Mouse (Mus musculus) lung, postnatal 0 days (tissue): ENCODE data around the gene Ptprt. TPM values are rescaled to one million over a fixed set of nuclear protein-coding genes. Genes with fewer than 3 reads are reported as not detected.

Experiments used
- ATAC-seq: fragments of 200-750 bp; cut with Nextera tagmentation; 2 replicates; pipeline ENCODE4 v1.8.0; 2017; ENCODE audit warnings: moderate library complexity
- DNase-seq: peaks from one replicate; pipeline ENCODE4 v3.0.0-alpha.2; 2016; ENCODE audit warnings: low spot score
- H3K27ac ChIP-seq: fragments of 300-500 bp; sonication (generic); 2 replicates; pipeline ENCODE4 v1.5.1; 2014; ENCODE audit warnings: antibody characterized with exemption, mild to moderate bottlenecking, low read length, mixed read lengths
- H3K27me3 ChIP-seq: fragments of 300-500 bp; sonication (generic); replicated peaks from 2 replicates; pipeline ENCODE4 v1.6.1; 2014; ENCODE audit warnings: low read length, mixed read lengths; ENCODE audit not compliant: insufficient read depth
- H3K36me3 ChIP-seq: fragments of 300-500 bp; sonication (generic); 2 replicates; pipeline ENCODE4 v1.6.1; 2014; ENCODE audit warnings: low read length, mixed read lengths; ENCODE audit not compliant: insufficient read depth
- H3K4me1 ChIP-seq: fragments of 300-500 bp; sonication (generic); 2 replicates; pipeline ENCODE4 v1.6.1; 2014; ENCODE audit warnings: antibody characterized with exemption, low read depth, low read length, mixed read lengths; ENCODE audit not compliant: insufficient read depth
- H3K4me2 ChIP-seq: fragments of 300-500 bp; sonication (generic); replicated peaks from 2 replicates; pipeline ENCODE4 v1.6.1; 2014; ENCODE audit warnings: low read depth, mild to moderate bottlenecking, low read length, moderate library complexity, mixed read lengths
- H3K4me3 ChIP-seq: fragments of 300-500 bp; sonication (generic); 2 replicates; pipeline ENCODE4 v1.5.1; 2014; ENCODE audit warnings: low read depth, low read length
- H3K9ac ChIP-seq: fragments of 300-500 bp; sonication (generic); replicated peaks from 2 replicates; pipeline ENCODE4 v1.6.1; 2014; ENCODE audit warnings: low read depth, mild to moderate bottlenecking
- H3K9me3 ChIP-seq: fragments of 300-500 bp; sonication (generic); 2 replicates; pipeline ENCODE4 v1.6.1; 2016; ENCODE audit warnings: low read length, mixed read lengths
- CTCF ChIP-seq: IDR thresholded peaks from 2 replicates; pipeline ENCODE4 v1.5.1; 2016; ENCODE audit warnings: antibody characterized with exemption, mild to moderate bottlenecking
- EP300 ChIP-seq: IDR thresholded peaks from 2 replicates; pipeline ENCODE4 v1.6.1; 2016; ENCODE audit warnings: antibody characterized with exemption, mild to moderate bottlenecking, control low read depth
- WGBS: fragments of 180-500 bp; shearing (Covaris S2); extraction: QIAGEN DNeasy Blood & Tissue Kit; methylation state at CpG from one replicate; pipeline ENCODE4 v1.1.7; 2014; 5-methylcytosine and 5-hydroxymethylcytosine counted together
- polyA plus RNA-seq: library from polyadenylated mRNA; unstranded; fragments of >200 nt; fragmentation: Nextera tagmentation; extraction: Ambion mirVana; gene quantifications from 2 replicates; pipeline ENCODE4 v1.2.1, GENCODE M21; 2015

The Ptprt gene
- polyA plus RNA-seq, 1 experiment from 2014 or later: 0.37 TPM

GRCm38 (mm10) chr2:161945424-161945823 is 715.5 kb downstream of the Ptprt start:
- WGBS: 84% methylated on average over 6 of the region's 6 CpGs
- Histone ChIP-seq H3K36me3 (no peaks in the 10 kb centered on the region), H3K4me3 (no peak overlapping the region), H3K4me2 (no peak overlapping the region), H3K27me3 (no peaks in the 10 kb centered on the region), H3K9ac (no peak overlapping the region), H3K9me3 (no peaks in the 10 kb centered on the region), H3K4me1 (no peaks in the 10 kb centered on the region), H3K27ac (no peak overlapping the region)
- DNase-seq (no peak), ATAC-seq (no peak)
- TF ChIP-seq EP300: no peak
- no peak for TF ChIP-seq CTCF

GRCm38 (mm10) chr2:161944689-161945088 is 716.3 kb downstream of the Ptprt start:
- no peak for DNase-seq
- no peaks in the 10 kb centered on the region for H3K27me3 ChIP-seq
- H3K4me1 ChIP-seq: no peaks in the 10 kb centered on the region
- WGBS: 71% methylated on average over 4 of the region's 4 CpGs
- no peak overlapping the region for H3K27ac ChIP-seq
- no peak for ATAC-seq
- no peaks in the 10 kb centered on the region for H3K36me3 ChIP-seq
- H3K4me2 ChIP-seq: no peak overlapping the region
- H3K4me3 ChIP-seq: no peak overlapping the region
- no peak for TF ChIP-seq EP300
- H3K9ac ChIP-seq: no peak overlapping the region
- no peaks in the 10 kb centered on the region for H3K9me3 ChIP-seq

- Histone ChIP-seq H3K9me3 (no peaks in the 10 kb centered on the region), H3K27me3 (no peaks in the 10 kb centered on the region), H3K9ac (no peak overlapping the region), H3K4me2 (no peak overlapping the region), H3K27ac (no peak overlapping the region), H3K4me1 (no peaks in the 10 kb centered on the region), H3K36me3 (no peaks in the 10 kb centered on the region), H3K4me3 (no peak overlapping the region)
- ATAC-seq: no peak
- no peak for DNase-seq
- WGBS: 61% methylated on average over 2 of the region's 2 CpGs
- TF ChIP-seq CTCF: no peak
These were observed 719.0 kb downstream of the Ptprt start for GRCm38 (mm10) chr2:161941991-161942390.

- WGBS: 90% methylated on average over 7 of the region's 7 CpGs
- TF ChIP-seq CTCF (no peak), EP300 (no peak)
- Histone ChIP-seq H3K36me3 (no peaks in the 10 kb centered on the region), H3K4me2 (no peak overlapping the region), H3K9me3 (no peaks in the 10 kb centered on the region), H3K4me3 (no peak overlapping the region), H3K27me3 (no peaks in the 10 kb centered on the region), H3K9ac (no peak overlapping the region), H3K27ac (no peak overlapping the region), H3K4me1 (no peaks in the 10 kb centered on the region)
- no peak for ATAC-seq
- no peak for DNase-seq
These were observed 753.7 kb downstream of the Ptprt start for GRCm38 (mm10) chr2:161907214-161907613.

GRCm38 (mm10) chr2:161902196-161902595 is 758.8 kb downstream of the Ptprt start:
- 54% methylated on average over 3 of the region's 3 CpGs for WGBS
- H3K4me3 ChIP-seq: no peak overlapping the region
- H3K36me3 ChIP-seq: no peaks in the 10 kb centered on the region
- no peak overlapping the region for H3K9ac ChIP-seq
- no peak overlapping the region for H3K4me2 ChIP-seq
- H3K27ac ChIP-seq: no peak overlapping the region
- TF ChIP-seq EP300 (no peak), CTCF (no peak)
- ATAC-seq: no peak
- no peaks in the 10 kb centered on the region for H3K4me1 ChIP-seq
- no peaks in the 10 kb centered on the region for H3K9me3 ChIP-seq
- DNase-seq: no peak
- H3K27me3 ChIP-seq: no peaks in the 10 kb centered on the region

GRCm38 (mm10) chr2:161884446-161884845 is 776.5 kb downstream of the Ptprt start:
- Histone ChIP-seq H3K9me3 (no peaks in the 10 kb centered on the region), H3K27ac (no peak overlapping the region), H3K4me3 (no peak overlapping the region), H3K36me3 (no peaks in the 10 kb centered on the region), H3K4me2 (no peak overlapping the region), H3K9ac (no peak overlapping the region), H3K4me1 (no peaks in the 10 kb centered on the region), H3K27me3 (no peaks in the 10 kb centered on the region)
- no peak for TF ChIP-seq EP300
- no peak for TF ChIP-seq CTCF
- ATAC-seq (no peak), DNase-seq (no peak)
- 85% methylated on average over 4 of the region's 4 CpGs for WGBS

- 53% methylated on average over 4 of the region's 4 CpGs for WGBS
These were observed 778.4 kb downstream of the Ptprt start for GRCm38 (mm10) chr2:161882580-161882979.

More at GRCm38 (mm10) chr2:161882580-161882979, 778.4 kb downstream of the Ptprt start:
- H3K4me3 ChIP-seq: no peak overlapping the region
- H3K27me3 ChIP-seq: no peaks in the 10 kb centered on the region
- no peaks in the 10 kb centered on the region for H3K36me3 ChIP-seq
- no peaks in the 10 kb centered on the region for H3K4me1 ChIP-seq
- no peaks in the 10 kb centered on the region for H3K9me3 ChIP-seq
- no peak for ATAC-seq
- H3K4me2 ChIP-seq: no peak overlapping the region
- no peak overlapping the region for H3K27ac ChIP-seq
- no peak overlapping the region for H3K9ac ChIP-seq
- DNase-seq: no peak
- TF ChIP-seq CTCF: no peak
- TF ChIP-seq EP300: no peak
